Mouse (Mus musculus) thymus, postnatal 4 days (tissue): Measurements from ENCODE around the gene Ube2v1.
"Not testable (repeated sequence)": the region's sequence is repeated elsewhere in the genome, so short reads cannot be mapped to it uniquely, and the experiment has no call there.

Experiments
- DNase-seq: peaks from one replicate; pipeline ENCODE4 v3.0.0; 2021

Gene Ube2v1

GRCm38 (mm10) chr2:167652694-167653093 is 20.8 kb upstream of the Ube2v1 start:
- DNase-seq: no peak

DNA sequence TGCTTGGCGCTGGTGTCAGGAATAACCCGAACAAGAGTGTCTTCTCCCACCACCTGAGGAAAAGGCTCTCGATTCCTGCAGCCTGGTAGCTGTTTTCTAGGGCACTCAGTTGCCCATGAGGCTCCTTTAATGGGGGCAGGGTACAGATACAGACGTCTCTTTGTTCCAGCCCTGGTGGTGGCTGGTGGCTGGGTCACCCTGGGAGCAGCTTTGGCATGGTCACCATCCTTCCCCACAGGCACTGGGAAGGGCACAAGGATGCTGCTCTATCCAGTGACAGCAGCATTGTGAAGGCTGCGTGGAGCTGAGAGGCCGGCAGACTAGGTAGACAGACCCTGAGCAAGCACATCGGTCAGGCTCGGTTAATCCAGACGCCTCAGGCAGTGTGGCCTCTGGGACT is 19.7 kb upstream of the Ube2v1 start:
- no peak for DNase-seq

DNA sequence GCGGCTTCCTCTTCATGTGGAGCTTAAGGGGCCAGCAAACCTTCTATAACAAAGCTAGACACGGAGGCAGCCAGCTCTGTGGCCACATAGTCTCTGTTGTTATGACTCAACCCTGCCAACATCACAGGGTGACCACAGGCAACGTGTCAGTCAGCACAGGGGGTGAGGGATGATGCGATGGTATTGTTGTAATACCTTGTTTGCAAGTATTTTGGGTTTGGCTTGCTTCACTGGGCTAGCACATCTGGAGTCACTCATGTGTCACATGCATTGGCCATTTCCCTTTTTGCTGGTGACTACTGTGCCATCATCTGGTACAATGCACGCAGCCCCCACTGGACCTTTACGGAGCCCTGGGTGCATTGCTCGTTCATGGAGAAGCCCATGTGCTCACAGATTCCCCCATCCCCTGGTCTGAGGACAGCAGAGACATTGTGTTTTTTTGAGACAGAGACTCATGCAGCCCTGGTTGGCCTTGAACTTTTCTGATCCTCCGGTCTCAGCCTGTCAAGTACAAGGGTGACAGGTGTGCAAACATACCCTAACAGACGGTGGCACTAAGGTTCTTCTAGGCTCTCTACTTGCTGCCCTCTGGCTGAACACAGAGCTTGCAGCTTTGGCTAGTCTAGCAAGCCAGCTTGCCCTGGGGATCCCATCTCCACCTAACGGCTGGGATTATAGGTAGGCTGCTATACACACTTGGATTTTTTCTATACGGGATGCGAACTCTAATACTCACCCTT is 17.6 kb upstream of the Ube2v1 start:
- DNase-seq: no peak

- DNase-seq: no peak
Measured at GRCm38 (mm10) chr2:167646411-167646810, 14.5 kb upstream of the Ube2v1 start.

DNA sequence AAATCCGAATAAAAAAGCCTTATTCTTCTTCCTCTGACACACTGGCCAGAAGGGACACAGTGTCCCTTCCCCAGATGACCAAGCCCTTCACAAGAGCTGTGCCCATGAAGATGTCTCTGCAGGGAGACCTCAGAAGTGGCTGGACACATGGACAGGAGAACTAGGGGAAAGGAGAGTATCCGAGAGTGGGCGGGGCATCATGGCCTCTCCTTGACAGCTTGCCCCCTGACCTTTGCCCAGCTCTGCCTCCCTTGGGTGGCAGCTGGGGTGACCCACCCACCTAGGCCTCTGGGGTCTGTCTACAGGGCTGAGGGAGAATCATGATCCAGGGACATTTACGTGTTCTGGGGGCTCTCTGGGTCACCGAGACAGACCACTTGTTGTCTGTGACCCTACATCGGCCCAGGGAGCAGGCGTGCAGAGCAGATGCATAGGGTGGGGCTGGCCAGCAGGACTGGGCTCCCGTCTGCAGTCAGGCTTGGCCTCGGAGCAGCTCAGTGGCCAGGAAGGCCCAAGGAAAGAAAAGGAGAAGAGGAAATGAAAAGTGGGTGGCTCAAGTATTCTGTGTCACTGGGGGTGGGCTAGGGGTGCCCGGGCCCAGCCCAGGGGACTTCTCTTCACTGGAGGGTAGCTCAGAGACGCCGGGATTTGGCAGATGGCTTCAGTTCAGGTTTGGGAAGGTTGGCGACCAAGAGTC is 11.6 kb upstream of the Ube2v1 start:
- DNase-seq: not testable (repeated sequence)

DNA sequence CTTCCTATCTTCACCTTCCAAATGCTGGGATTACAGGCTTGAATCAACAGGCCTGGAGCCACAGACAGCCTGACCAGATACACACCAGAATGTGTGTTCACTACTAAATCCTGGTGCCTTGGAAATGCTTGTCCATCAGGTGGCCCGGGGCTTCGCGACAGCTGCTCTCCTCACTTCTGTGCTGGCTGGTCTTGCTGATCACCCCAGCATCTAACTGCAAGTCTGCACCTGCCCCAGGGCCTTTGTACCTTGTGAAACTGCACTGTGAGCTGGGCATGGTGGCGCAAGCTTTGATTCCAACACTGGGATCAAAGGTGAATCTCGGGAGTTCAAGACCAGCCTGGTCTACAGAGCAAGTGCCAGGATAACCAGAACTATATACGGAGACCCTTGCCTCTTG is 10.3 kb upstream of the Ube2v1 start:
- no peak for DNase-seq

GRCm38 (mm10) chr2:167641337-167641736 is 9.4 kb upstream of the Ube2v1 start:
- peak; percentile 71 for DNase-seq

DNA sequence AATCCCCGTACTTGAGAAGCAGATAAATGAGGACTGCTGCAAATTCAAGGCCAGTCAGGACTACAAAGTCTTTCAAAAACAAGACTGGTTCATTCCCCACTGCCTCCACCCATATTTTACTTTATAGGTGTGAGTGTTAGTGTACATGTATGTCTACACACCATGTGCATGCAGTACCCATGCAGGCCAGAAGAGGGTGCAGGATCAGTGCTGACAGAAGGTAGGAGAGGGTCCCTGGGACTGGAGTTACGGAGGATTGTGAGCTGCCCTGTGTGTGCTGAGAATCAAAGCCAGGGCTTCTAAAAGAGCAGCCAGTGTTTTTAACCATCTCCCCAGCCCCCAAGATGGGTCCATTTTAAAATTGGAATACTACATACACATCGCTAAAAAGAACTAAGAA is 8.4 kb upstream of the Ube2v1 start:
- peak; percentile 86 for DNase-seq

- DNase-seq: no peak
Measured at GRCm38 (mm10) chr2:167634865-167635512, 3.1 kb upstream of the Ube2v1 start.

GRCm38 (mm10) chr2:167634338-167634770 is 2.5 kb upstream of the Ube2v1 start:
- peak; percentile 96 for DNase-seq

GRCm38 (mm10) chr2:167633537-167633872 is 1.6 kb upstream of the Ube2v1 start:
- DNase-seq: no peak

- no peak for DNase-seq
Measured at GRCm38 (mm10) chr2:167632731-167633536, 1.0 kb upstream of the Ube2v1 start.

DNA sequence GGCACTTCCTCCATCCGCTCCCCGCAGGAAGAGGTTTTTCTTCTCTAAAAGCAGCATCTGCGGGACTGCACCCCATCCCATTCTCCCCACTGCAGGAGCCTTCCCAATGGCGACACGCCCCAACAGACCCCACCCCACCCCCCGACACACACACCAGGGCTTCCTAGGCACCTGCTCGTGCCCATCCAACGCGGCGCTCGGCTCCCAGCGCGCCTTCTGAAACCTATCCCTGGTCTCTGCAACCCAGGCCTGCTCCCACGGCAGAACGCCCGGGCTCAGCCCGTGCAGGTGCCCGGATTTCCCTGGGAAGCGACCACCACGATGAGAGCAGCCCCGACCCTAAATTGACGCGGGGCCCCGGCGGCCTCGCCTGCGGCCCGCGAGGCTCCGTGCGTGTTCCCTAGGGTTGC is 709 bp downstream of the Ube2v1 start:
- peak; percentile 60 for DNase-seq

- no peak for DNase-seq
Measured at GRCm38 (mm10) chr2:167630421-167630820, 1.5 kb downstream of the Ube2v1 start.

GRCm38 (mm10) chr2:167629665-167630209 is 2.2 kb downstream of the Ube2v1 start:
- DNase-seq: no peak

DNA sequence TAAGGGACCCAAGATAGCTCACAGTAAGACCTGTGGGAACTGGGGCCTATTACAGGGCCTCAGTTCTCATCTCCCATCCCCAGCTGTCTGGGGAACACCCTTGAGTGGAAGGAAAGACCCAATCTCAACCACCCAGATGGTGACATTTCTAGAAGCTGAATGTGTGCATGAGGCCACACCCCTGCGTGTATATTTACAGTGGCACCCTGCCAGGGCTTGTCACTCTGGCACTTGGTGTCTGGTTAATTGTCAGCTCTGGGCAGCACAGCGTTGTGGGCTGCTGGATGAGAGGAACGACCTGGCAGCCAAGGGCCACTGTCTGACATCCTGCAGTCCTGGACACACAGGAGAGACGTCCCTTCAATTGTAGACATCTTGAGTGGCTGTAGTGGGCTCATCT is 3.0 kb downstream of the Ube2v1 start:
- DNase-seq: no peak

DNA sequence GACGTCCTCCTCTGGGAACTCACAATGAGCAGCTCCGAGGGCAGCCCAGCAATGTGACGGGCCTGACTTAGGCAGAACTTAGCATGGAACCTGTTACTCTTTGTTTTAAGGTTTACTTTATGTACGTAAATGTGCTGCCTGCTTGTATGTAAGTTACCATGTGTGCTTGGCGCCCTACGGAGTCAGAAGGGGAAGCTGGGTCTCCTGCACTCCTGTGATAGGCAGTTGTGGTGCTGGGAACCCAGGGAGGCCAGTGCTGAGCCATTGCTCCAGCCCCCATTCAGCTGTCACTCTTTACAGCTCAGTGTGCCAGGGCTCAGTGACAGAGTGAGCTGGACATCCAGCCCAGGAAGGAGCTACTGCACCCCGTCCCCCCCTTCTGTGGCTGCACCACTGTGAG is 4.9 kb downstream of the Ube2v1 start:
- DNase-seq: no peak

- no peak for DNase-seq
Measured at GRCm38 (mm10) chr2:167625670-167626069, 6.2 kb downstream of the Ube2v1 start.

- DNase-seq: no peak
Measured at GRCm38 (mm10) chr2:167624368-167625075, 7.4 kb downstream of the Ube2v1 start.

GRCm38 (mm10) chr2:167622965-167623364 is 8.9 kb downstream of the Ube2v1 start:
- DNase-seq: no peak

- DNase-seq: no peak
Measured at GRCm38 (mm10) chr2:167622352-167622751, 9.5 kb downstream of the Ube2v1 start.
